Mouse (Mus musculus) cerebellum, postnatal 25 days (tissue): ENCODE results near the gene Gm7982.
"Not testable (repeated sequence)": the region's sequence is repeated elsewhere in the genome, so short reads cannot be mapped to it uniquely, and the experiment has no call there.

Source experiments
- DNase-seq, 2 experiments: peaks; one replicate each; pipeline ENCODE4 v3.0.0; 2021; ENCODE audit warnings: mixed read lengths in 2 of 2

Gene Gm7982

GRCm38 (mm10) chr5:95741714-95742113 lies at the start of gene Gm7982:
TSS of gene Gm7982 (plus strand) at chr5:95742014.
- DNase-seq, result not testable (repeated sequence)

DNA sequence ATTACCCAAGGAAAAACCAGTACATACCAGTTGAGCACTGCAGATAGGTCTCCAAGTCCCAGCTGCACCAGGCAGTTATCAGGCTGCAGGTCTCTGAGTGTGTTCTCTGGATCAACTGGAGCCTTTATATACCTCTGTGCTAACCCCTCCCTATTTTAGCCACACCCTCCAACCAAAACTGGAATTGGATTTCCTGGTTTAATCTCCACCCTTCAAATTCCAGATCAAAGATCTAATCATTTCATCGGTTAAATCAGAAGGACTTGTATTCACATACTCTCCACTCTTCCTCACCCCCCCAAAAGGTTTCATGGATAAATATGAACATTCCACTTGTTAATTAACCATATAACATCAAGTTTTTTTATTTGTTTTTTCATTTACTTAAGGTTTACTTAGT lies 5.7 kb upstream of the Gm7982 start, which contains the start of gene Gm7978:
Gene Gm7978 (minus strand): TSS at position 101 of the 400 bp plus-strand sequence.
- not testable (repeated sequence) for DNase-seq

DNA sequence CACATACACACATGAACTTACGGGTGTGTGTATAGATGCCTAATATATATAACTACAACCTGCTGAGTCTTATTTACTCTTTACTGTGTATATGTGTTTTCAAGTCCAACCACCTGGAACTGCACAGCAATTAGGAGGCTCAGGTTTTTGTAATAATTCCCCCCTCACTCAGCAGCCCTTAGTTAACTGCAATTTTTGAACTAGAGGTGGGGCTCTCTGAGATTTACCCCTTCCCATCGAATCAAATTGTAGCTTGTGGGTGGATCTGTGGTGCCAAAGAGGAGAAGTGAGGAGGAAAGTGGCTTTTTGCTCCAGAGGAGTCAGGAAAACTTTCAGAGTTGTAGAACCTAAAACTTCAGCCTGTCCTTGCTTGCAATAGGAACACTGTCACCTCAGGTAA lies 33.9 kb downstream of the Gm7982 start, which contains the start of gene E330014E10Rik:
Gene E330014E10Rik (plus strand): TSS at position 301 of the 400 bp plus-strand sequence.
- DNase-seq, result not testable (repeated sequence)
